Mouse (Mus musculus): ENCODE measurements around the gene Zfp30. TPM values are rescaled to one million over a fixed set of nuclear protein-coding genes. Genes with fewer than 3 reads are reported as not detected.

Zfp30 gene
- total and polyA plus RNA-seq, 3 experiments: 1.4 to 2.7 TPM; not detected in 1

GRCm38 (mm10) chr7:29839256-29839655 is 55.5 kb downstream of the Zfp30 start:
- H3K27ac ChIP-seq (ENCODE audit: control insufficient read depth, low read depth, low read length): no peak overlapping the region
- H3K4me3 ChIP-seq (ENCODE audit: control insufficient read depth in 1 of 2, insufficient read depth in 1 of 2, low read depth in 2 of 2, low read length in 2 of 2): no peak overlapping the region
- no peaks in the 10 kb centered on the region for H3K27me3 ChIP-seq (ENCODE audit: control insufficient read depth in 1 of 2, insufficient read depth in 2 of 2, low read length in 2 of 2)
- TF ChIP-seq USF2 (IDR thresholded peaks at IDR 0.05; ENCODE audit: borderline replicate concordance in 1 of 2, insufficient read depth in 1 of 2, low read depth in 1 of 2, low read length in 2 of 2): no peak
- TF ChIP-seq ELF1 (IDR thresholded peaks at IDR 0.05; ENCODE audit: low read depth, low read length): no peak
- no peak for TF ChIP-seq POLR2AphosphoS2 (IDR thresholded peaks at IDR 0.05; ENCODE audit: low read length)
- H3K79me2 ChIP-seq (ENCODE audit: control insufficient read depth, insufficient read depth, low read length, poor library complexity): no peaks in the 10 kb centered on the region
- H3K36me3 ChIP-seq (ENCODE audit: control insufficient read depth in 1 of 2, insufficient read depth in 2 of 2, low read length in 2 of 2): 0 out of 4 replicates have a peak, but pooled peaks cover 0 to 2% of the 10 kb centered on the region in 2 experiments
- H3K9ac ChIP-seq (ENCODE audit: control insufficient read depth, low read depth, low read length, poor library complexity, severe bottlenecking): no peak overlapping the region
- H3K9me3 ChIP-seq (replicated peaks; ENCODE audit: insufficient read depth, low read length): no peaks in the 10 kb centered on the region
- DNase-seq (ENCODE audit: low read depth, low spot score): peak; percentile 53
- H3K4me1 ChIP-seq (ENCODE audit: control insufficient read depth in 1 of 2, insufficient read depth in 2 of 2, low read length in 2 of 2): peaks cover 0 to 3% of the 10 kb centered on the region in 2 experiments; a peak in 2 of 4 replicates

GRCm38 (mm10) chr7:29842105-29842504 is 58.3 kb downstream of the Zfp30 start:
- Histone ChIP-seq H3K9me3 (replicated peaks; ENCODE audit: insufficient read depth, low read length) (no peaks in the 10 kb centered on the region), H3K4me1 (ENCODE audit: control insufficient read depth in 1 of 2, insufficient read depth in 2 of 2, low read length in 2 of 2) (peaks cover 0 to 3% of the 10 kb centered on the region in 2 experiments; a peak in 2 of 4 replicates), H3K79me2 (ENCODE audit: control insufficient read depth, insufficient read depth, low read length, poor library complexity) (no peaks in the 10 kb centered on the region), H3K27me3 (ENCODE audit: control insufficient read depth in 1 of 2, insufficient read depth in 2 of 2, low read length in 2 of 2) (no peaks in the 10 kb centered on the region), H3K4me3 (ENCODE audit: control insufficient read depth in 1 of 2, insufficient read depth in 1 of 2, low read depth in 2 of 2, low read length in 2 of 2) (no peak overlapping the region), H3K36me3 (ENCODE audit: control insufficient read depth in 1 of 2, insufficient read depth in 2 of 2, low read length in 2 of 2) (peaks cover 2 to 4% of the 10 kb centered on the region in 2 experiments; a peak in 2 of 4 replicates), H3K27ac (ENCODE audit: control insufficient read depth, low read depth, low read length) (no peak overlapping the region), H3K9ac (ENCODE audit: control insufficient read depth, low read depth, low read length, poor library complexity, severe bottlenecking) (no peak overlapping the region)
- TF ChIP-seq CHD2 (IDR thresholded peaks at IDR 0.05; ENCODE audit: low read length) (no peak), RCOR1 (IDR thresholded peaks at IDR 0.05; ENCODE audit: low read depth, low read length) (no peak), NELFE (IDR thresholded peaks at IDR 0.05; ENCODE audit: low read depth, low read length) (no peak), TBP (IDR thresholded peaks at IDR 0.05; ENCODE audit: low read depth, low read length) (no peak), ETS1 (IDR thresholded peaks at IDR 0.05; ENCODE audit: low read depth, low read length) (no peak), NRF1 (IDR thresholded peaks at IDR 0.05; ENCODE audit: insufficient read depth, low read depth, low read length, poor library complexity, severe bottlenecking) (no peak), POLR2A (IDR thresholded peaks at IDR 0.05; ENCODE audit: control insufficient read depth in 1 of 2, insufficient read depth in 1 of 2, low read depth in 1 of 2, low read length in 2 of 2, poor library complexity in 1 of 2) (no peak), POLR2AphosphoS2 (IDR thresholded peaks at IDR 0.05; ENCODE audit: low read length) (no peak), E2F4 (IDR thresholded peaks at IDR 0.05; ENCODE audit: borderline replicate concordance, low read depth, low read length) (no peak), KAT2A (conservative IDR thresholded peaks at IDR 0.05; ENCODE audit: low read depth, low read length) (no peak), USF2 (IDR thresholded peaks at IDR 0.05; ENCODE audit: borderline replicate concordance in 1 of 2, insufficient read depth in 1 of 2, low read depth in 1 of 2, low read length in 2 of 2) (no peak), TCF12 (IDR thresholded peaks at IDR 0.05; ENCODE audit: low read depth, low read length) (no peak), SMC3 (IDR thresholded peaks at IDR 0.05; ENCODE audit: low read depth, low read length) (no peak), MEF2A (IDR thresholded peaks at IDR 0.05; ENCODE audit: extremely low read depth, insufficient replicate concordance, low read depth, low read length, poor library complexity, severe bottlenecking) (no peak), GABPA (IDR thresholded peaks at IDR 0.05; ENCODE audit: low read depth, low read length) (no peak)
- no peak for DNase-seq (ENCODE audit: low read depth, low spot score)

Other genes with a start within 250 kb of the Zfp30 start
- gene Catsperg2, start 57.0 kb upstream of the Zfp30 start, total RNA-seq (2012; rRNA removed): not detected in 2 replicates
- not detected for gene Catsperg2, start 57.0 kb upstream of the Zfp30 start, polyA plus RNA-seq (2012; ENCODE audit: insufficient read depth in 1 of 2, insufficient read length in 2 of 2, low read depth in 1 of 2, low replicate concordance in 2 of 2, missing spikeins in 1 of 2)
- 7.0 and 8.1 TPM in 2 replicates for gene Zfp84, start 15.4 kb upstream of the Zfp30 start, total RNA-seq (2012; rRNA removed)
- 1 to 10 TPM in 1 of 2 experiments, not detected in 1; 4.7 TPM for gene Zfp84, start 15.4 kb upstream of the Zfp30 start, polyA plus RNA-seq (2012; ENCODE audit: insufficient read depth in 1 of 2, insufficient read length in 2 of 2, low read depth in 1 of 2, low replicate concordance in 2 of 2, missing spikeins in 1 of 2)
- 4.9 TPM in 2 replicates for gene Zfp790, start 32.1 kb downstream of the Zfp30 start, total RNA-seq (2012; rRNA removed)
- gene Zfp790, start 32.1 kb downstream of the Zfp30 start, polyA plus RNA-seq (2012; ENCODE audit: insufficient read depth in 1 of 2, insufficient read length in 2 of 2, low read depth in 1 of 2, low replicate concordance in 2 of 2, missing spikeins in 1 of 2): 1 to 10 TPM in 1 of 2 experiments, not detected in 1; 3.8 TPM
- gene Zfp940, start 69.7 kb downstream of the Zfp30 start, total RNA-seq (2012; rRNA removed): 8.8 and 13.7 TPM in 2 replicates
- gene Zfp940, start 69.7 kb downstream of the Zfp30 start, polyA plus RNA-seq (2012; ENCODE audit: insufficient read depth in 1 of 2, insufficient read length in 2 of 2, low read depth in 1 of 2, low replicate concordance in 2 of 2, missing spikeins in 1 of 2): 1 to 10 TPM in 1 of 2 experiments, not detected in 1; 8.4 TPM
- gene Zfp420, start 76.0 kb downstream of the Zfp30 start, total RNA-seq (2012; rRNA removed): 4.2 and 8.1 TPM in 2 replicates
- 1 to 10 TPM in 1 of 2 experiments, not detected in 1; 3.2 TPM for gene Zfp420, start 76.0 kb downstream of the Zfp30 start, polyA plus RNA-seq (2012; ENCODE audit: insufficient read depth in 1 of 2, insufficient read length in 2 of 2, low read depth in 1 of 2, low replicate concordance in 2 of 2, missing spikeins in 1 of 2)
- gene Zfp27, start 122.6 kb downstream of the Zfp30 start, total RNA-seq (2012; rRNA removed): 4.3 and 4.9 TPM in 2 replicates
- gene Zfp27, start 122.6 kb downstream of the Zfp30 start, polyA plus RNA-seq (2012; ENCODE audit: insufficient read depth in 1 of 2, insufficient read length in 2 of 2, low read depth in 1 of 2, low replicate concordance in 2 of 2, missing spikeins in 1 of 2): 1 to 10 TPM in 1 of 2 experiments, not detected in 1; 5.0 TPM
- gene Zfp383, start 124.2 kb downstream of the Zfp30 start, total RNA-seq (2012; rRNA removed): 0.78 and 0.89 TPM in 2 replicates
- gene Zfp383, start 124.2 kb downstream of the Zfp30 start, polyA plus RNA-seq (2012; ENCODE audit: insufficient read depth in 1 of 2, insufficient read length in 2 of 2, low read depth in 1 of 2, low replicate concordance in 2 of 2, missing spikeins in 1 of 2): 1 to 10 TPM in 1 of 2 experiments, not detected in 1; 1.4 TPM
- gene Zfp74, start 170.1 kb downstream of the Zfp30 start, total RNA-seq (2012; rRNA removed): 3.5 and 4.8 TPM in 2 replicates
- 1 to 10 TPM in 1 of 2 experiments, not detected in 1; 9.4 TPM for gene Zfp74, start 170.1 kb downstream of the Zfp30 start, polyA plus RNA-seq (2012; ENCODE audit: insufficient read depth in 1 of 2, insufficient read length in 2 of 2, low read depth in 1 of 2, low replicate concordance in 2 of 2, missing spikeins in 1 of 2)
- 12.5 and 14.3 TPM in 2 replicates for gene Zfp568, start 200.0 kb downstream of the Zfp30 start, total RNA-seq (2012; rRNA removed)
- 100 to 1,000 TPM in 1 of 2 experiments, 10 to 100 TPM in 1; 15.4 to 141 TPM for gene Zfp568, start 200.0 kb downstream of the Zfp30 start, polyA plus RNA-seq (2012; ENCODE audit: insufficient read depth in 1 of 2, insufficient read length in 2 of 2, low read depth in 1 of 2, low replicate concordance in 2 of 2, missing spikeins in 1 of 2)